Mouse (Mus musculus) midbrain, embryonic 12.5 days (tissue): ENCODE results near the gene Pum2. TPM values are rescaled to one million over a fixed set of nuclear protein-coding genes. Genes with fewer than 3 reads are reported as not detected.

ENCODE experiments used
- polyA plus RNA-seq: library from polyadenylated mRNA; unstranded; fragments of >200 nt; fragmentation: Nextera tagmentation; extraction: Ambion mirVana; gene quantifications from 2 replicates; pipeline ENCODE4 v1.2.1, GENCODE M21; 2016

The Pum2 gene
- polyA plus RNA-seq, 1 experiment from 2014 or later: 73.3 TPM

Other genes with a start within 250 kb of the Pum2 start
- 65.2 and 72.0 TPM in 2 replicates for gene Rhob, start 174.1 kb upstream of the Pum2 start, polyA plus RNA-seq
- not detected in 2 replicates for gene Slc7a15, start 75.1 kb upstream of the Pum2 start, polyA plus RNA-seq
- gene Sdc1, start 97.2 kb downstream of the Pum2 start, polyA plus RNA-seq: 68.4 and 79.3 TPM in 2 replicates
- gene Laptm4a, start 247.5 kb downstream of the Pum2 start, polyA plus RNA-seq: 189 and 199 TPM in 2 replicates